Mouse (Mus musculus) liver, embryonic 14.5 days (tissue): ENCODE data around the gene Snrnp25.

Source experiments
- CTCF ChIP-seq: IDR thresholded peaks from 2 replicates; pipeline ENCODE4 v1.5.1; 2016; ENCODE audit warnings: antibody characterized with exemption, low read depth, control low read depth
- EP300 ChIP-seq: IDR thresholded peaks from 2 replicates; pipeline ENCODE4 v1.6.1; 2016; ENCODE audit warnings: antibody characterized with exemption, low read depth

GRCm38 (mm10) chr11:32181973-32182868 lies 23.0 kb upstream of the Snrnp25 start:
- peak; percentile 89 for TF ChIP-seq CTCF
- TF ChIP-seq EP300: no peak
